Mouse (Mus musculus): ENCODE data around the gene Glp2r.

Gene Glp2r

GRCm38 (mm10) chr11:67728726-67729125 lies 42.2 kb downstream of the Glp2r start:
- in situ Hi-C loops (cut with MboI, MseI), result no loop called here

- in situ Hi-C loops (cut with MboI, MseI), result no loop called here
Measured at GRCm38 (mm10) chr11:67727095-67727494, 43.9 kb downstream of the Glp2r start.

- in situ Hi-C loops (cut with MboI, MseI), result no loop called here
Measured at GRCm38 (mm10) chr11:67723231-67724013, 47.5 kb downstream of the Glp2r start.

GRCm38 (mm10) chr11:67722399-67723156 lies 48.4 kb downstream of the Glp2r start:
- in situ Hi-C loops (cut with MboI, MseI), result no loop called here

GRCm38 (mm10) chr11:67721485-67721884 lies 49.5 kb downstream of the Glp2r start:
- in situ Hi-C loops (cut with MboI, MseI), result no loop called here

GRCm38 (mm10) chr11:67715382-67715781 lies 55.6 kb downstream of the Glp2r start:
- in situ Hi-C loops (cut with MboI, MseI), result no loop called here

- in situ Hi-C loops (cut with MboI, MseI), result no loop called here
Measured at GRCm38 (mm10) chr11:67712976-67713375, 58.0 kb downstream of the Glp2r start.

- in situ Hi-C loops (cut with MboI, MseI), result no loop called here
Measured at GRCm38 (mm10) chr11:67694703-67695376, 76.1 kb downstream of the Glp2r start, which contains the start of gene Rcvrn. Gene Rcvrn (plus strand): TSS chr11:67695326.

GRCm38 (mm10) chr11:67686109-67686508 lies 84.8 kb downstream of the Glp2r start:
- in situ Hi-C loops (cut with MboI, MseI), result no loop called here

- in situ Hi-C loops (cut with MboI, MseI), result no loop called here
Measured at GRCm38 (mm10) chr11:67681871-67682270, 89.1 kb downstream of the Glp2r start.

- in situ Hi-C loops (cut with MboI, MseI), result no loop called here
Measured at GRCm38 (mm10) chr11:67679930-67680329, 91.0 kb downstream of the Glp2r start.

GRCm38 (mm10) chr11:67679300-67679699 lies 91.7 kb downstream of the Glp2r start:
- in situ Hi-C loops (cut with MboI, MseI), result no loop called here

GRCm38 (mm10) chr11:67675562-67676540 lies 95.1 kb downstream of the Glp2r start:
- in situ Hi-C loops (cut with MboI, MseI), result no loop called here

- in situ Hi-C loops (cut with MboI, MseI), result no loop called here
Measured at GRCm38 (mm10) chr11:67672140-67672539, 98.8 kb downstream of the Glp2r start.

- in situ Hi-C loops (cut with MboI, MseI), result no loop called here
Measured at GRCm38 (mm10) chr11:67670031-67670430, 100.9 kb downstream of the Glp2r start.

- in situ Hi-C loops (cut with MboI, MseI), result loop anchor here (10.0 kb wide), 1 partner anchor 554 kb away; no protein-coding TSS in a partner anchor
Measured at GRCm38 (mm10) chr11:67668460-67669007, 102.4 kb downstream of the Glp2r start.

- in situ Hi-C loops (cut with MboI, MseI), result loop anchor here (10.0 kb wide), 1 partner anchor 553 kb away; no protein-coding TSS in a partner anchor
Measured at GRCm38 (mm10) chr11:67667531-67668332, 103.2 kb downstream of the Glp2r start.

- in situ Hi-C loops (cut with MboI, MseI), result loop anchor here (10.0 kb wide), 1 partner anchor 551 kb away; no protein-coding TSS in a partner anchor
Measured at GRCm38 (mm10) chr11:67666129-67666528, 104.8 kb downstream of the Glp2r start.

- in situ Hi-C loops (cut with MboI, MseI), result loop anchor here (10.0 kb wide), 1 partner anchor 550 kb away; no protein-coding TSS in a partner anchor
Measured at GRCm38 (mm10) chr11:67664918-67665317, 106.0 kb downstream of the Glp2r start.
